Mouse (Mus musculus) ES-E14 (cell line): Measurements from ENCODE around the gene 1110032F04Rik.

ENCODE experiments used
- CHD2 ChIP-seq: IDR thresholded peaks from 2 replicates; pipeline ENCODE4 v1.6.1; 2014; ENCODE audit warnings: mild to moderate bottlenecking, low read depth, low read length, inconsistent platforms
- HCFC1 ChIP-seq: IDR thresholded peaks from 2 replicates; pipeline ENCODE4 v1.6.1; 2012; ENCODE audit warnings: low read length, inconsistent platforms, borderline replicate concordance; ENCODE audit not compliant: insufficient read depth
- MAFK ChIP-seq: IDR thresholded peaks from 2 replicates; pipeline ENCODE4 v1.6.1; 2014; ENCODE audit warnings: mild to moderate bottlenecking, low read depth, low read length, inconsistent platforms; ENCODE audit not compliant: insufficient read depth
- ZC3H11A ChIP-seq: IDR thresholded peaks from 2 replicates; pipeline ENCODE4 v1.6.1; 2012; ENCODE audit warnings: low read depth, mild to moderate bottlenecking, inconsistent platforms, low read length, borderline replicate concordance
- ZNF384 ChIP-seq: IDR thresholded peaks from 2 replicates; pipeline ENCODE4 v1.6.1; 2012; ENCODE audit warnings: low read depth, low read length, inconsistent platforms

DNA sequence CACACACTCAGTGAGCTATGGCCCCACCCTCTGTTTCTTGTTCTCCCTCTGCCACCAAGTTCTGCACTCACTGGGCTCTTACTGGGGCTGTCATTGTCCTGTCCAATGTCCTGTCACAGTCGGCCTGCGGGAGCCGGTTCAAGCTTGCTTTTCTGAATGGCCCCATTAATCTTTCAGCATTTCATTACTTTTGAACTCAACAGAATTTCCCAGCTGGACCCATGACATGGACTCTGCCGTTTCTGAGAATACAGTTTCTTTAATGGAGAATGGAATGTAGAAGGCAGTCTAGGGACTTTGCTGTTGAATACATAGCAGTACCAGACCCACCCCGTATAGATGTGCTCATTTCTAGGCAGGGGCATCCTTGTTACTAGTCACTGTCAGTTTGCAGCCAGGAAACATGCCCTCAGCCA, 47.5 kb upstream of the 1110032F04Rik start:
- TF ChIP-seq ZC3H11A (no peak), ZNF384 (no peak), HCFC1 (no peak), MAFK (no peak), CHD2 (no peak)
